Mouse (Mus musculus): ENCODE data around the gene Brf1.

Gene Brf1

DNA sequence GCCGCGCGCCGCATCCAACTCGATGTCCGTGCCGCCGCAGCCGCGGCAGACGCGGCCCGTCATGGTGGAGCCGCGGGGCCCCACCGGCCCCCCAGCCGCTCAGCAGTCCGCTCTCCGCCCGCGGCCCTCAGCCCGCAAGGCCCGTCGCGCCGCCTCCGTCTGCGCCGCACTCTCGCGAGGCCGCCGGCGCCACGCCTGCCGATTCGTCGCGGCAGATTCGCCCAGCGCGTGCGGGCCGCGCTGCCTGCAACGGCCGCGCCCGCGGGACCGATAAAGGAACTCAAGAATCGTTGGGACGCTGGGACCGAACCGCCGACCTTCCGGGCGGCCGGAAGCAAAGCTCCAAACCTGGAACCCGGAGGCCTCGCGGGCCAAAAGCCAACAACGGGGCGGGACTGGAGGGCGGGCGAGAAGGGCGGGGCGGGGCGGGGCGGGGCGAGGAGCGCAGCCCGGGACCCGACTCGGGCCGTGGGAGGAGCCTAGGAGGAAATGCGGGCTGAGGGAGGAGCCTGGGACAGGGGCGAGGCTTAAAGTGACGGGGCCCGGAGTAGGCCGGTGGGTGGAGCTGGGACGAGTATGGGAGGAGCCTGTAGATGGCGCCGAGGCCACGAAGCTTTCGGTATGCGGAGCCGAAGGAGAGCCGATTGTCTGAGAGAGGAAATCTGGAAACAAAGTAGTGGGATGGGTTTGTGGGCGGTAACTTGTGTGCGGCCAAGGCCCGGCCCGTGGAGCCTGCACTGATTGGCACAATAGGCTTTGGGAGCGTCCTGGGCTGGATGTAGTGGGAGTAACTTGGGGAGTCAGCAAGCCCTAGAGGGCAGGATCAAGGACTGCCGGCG is at the start of gene Brf1:
Gene Brf1, minus strand, starts transcription at position 411 of the 839 bp plus-strand sequence.
- peak; percentile 99 for DNase-seq (ENCODE audit: low read depth, low spot score)

DNA sequence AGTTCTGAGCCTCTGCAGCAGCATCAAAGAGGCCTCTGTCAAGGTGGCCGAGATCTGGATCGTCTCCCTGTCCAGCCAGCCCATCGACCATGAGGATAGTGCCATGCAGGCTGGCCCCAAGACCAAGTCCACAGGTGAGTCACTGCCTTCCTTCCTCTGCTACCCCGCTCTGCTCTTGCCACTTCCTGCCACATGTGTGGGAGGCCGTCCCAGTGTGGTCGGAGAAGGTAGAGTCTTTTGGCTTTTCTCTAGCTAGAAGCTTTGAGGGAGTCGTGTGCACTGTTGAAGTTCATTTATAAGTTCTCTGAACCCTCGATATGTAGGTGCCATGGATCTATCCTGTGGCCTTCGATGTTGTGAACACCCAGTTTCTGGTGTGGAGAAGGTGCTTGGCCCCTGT is 49.3 kb upstream of the Brf1 start:
- DNase-seq (ENCODE audit: low read depth, low spot score), result no peak

DNA sequence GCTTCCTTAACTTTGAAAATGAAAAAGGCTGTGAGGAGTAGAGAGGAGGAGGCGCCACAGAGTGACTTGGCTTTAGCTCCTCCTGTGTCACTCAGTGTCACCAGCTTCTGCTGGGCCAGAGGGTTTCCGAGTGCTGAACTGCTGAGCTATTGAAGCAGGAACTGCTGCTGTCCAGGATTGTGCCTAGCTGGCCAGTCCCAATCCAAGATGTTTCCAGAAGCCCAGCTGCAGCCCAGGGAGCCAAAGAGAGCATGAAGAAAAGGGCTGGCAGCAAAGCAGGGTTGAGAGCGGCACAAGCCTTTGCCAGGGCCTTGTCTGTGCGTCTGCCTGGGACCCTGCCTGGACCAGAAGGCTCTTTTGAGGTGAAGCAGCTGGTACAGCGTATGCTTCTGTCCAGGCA is 47.6 kb upstream of the Brf1 start:
- DNase-seq (ENCODE audit: low read depth, low spot score), result no peak

DNA sequence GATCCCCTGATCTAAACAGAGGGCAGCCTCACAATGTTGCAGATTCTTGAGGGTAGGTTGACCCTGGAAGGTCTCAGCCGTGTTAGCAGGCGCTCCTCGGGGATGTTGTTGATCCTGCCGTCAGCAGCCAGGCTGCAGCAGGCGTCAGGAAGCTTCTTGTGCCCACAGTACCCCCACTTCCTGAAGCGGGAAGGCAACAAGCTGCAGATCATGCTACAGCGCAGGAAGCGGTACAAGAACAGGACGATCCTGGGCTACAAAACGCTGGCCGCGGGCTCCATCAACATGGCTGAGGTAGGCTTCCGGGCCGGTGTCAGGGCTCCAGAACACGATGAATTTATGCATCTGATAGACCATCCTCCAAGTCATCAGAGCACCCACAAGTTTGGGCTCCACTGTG is 46.4 kb upstream of the Brf1 start:
- DNase-seq (ENCODE audit: low read depth, low spot score), result no peak

DNA sequence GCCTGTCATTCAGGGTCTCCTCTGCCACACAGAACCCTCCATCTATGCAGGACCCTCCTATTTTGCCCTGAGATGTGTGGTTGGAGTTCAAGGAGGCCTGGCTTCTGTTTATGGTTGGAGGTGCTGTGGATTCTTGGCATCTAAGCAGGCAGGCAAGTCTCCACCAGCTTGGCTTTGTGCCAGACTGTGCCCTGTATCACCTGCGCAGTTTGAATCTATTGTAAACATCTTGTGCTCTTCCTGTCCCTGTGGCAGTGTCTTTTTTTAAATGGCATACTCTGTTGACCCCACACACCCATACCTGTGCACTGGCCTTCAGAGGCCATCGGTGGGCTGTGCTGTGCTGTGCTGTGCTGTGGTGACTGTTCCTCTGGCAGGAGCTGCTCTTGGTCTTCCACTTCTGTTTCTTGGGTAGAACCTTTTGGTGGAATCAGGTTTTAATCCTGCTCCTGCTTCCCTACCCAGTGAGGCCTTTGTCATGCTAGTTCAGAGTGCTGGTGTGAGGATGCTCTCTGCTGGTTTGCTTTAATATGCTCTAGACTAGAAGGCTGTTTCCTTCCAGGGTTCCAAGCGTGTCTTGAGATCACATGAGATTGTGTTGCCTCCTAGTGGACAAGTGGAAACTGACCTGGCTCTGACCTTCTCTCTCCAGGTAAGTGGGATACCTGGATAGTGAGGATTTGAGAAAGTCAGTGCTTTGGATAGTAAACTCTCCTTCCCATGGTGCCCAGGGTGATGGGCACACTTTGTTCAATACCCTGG is 44.6 kb upstream of the Brf1 start:
- peak; percentile 27 for DNase-seq (ENCODE audit: low read depth, low spot score)

DNA sequence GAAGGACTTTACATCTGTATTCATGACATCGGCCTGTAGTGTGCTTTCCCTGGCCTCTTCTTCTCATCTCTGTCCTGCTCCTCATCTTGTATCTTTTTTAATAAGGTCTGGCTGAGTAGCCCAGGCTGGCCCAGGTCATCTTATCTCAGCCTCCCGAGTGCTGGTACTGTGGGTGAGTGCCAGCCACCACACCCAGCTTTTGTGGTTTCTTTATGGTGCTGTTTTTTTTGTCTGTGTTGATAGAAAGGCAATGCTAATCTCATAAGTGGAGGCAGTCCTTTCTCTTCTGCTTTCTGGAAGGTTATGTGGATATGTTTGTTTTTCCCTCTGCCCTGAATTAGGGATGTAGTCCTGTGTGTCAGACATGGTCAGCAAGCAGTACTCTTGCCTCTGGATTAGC is 42.0 kb upstream of the Brf1 start:
- no peak for DNase-seq (ENCODE audit: low read depth, low spot score)

DNA sequence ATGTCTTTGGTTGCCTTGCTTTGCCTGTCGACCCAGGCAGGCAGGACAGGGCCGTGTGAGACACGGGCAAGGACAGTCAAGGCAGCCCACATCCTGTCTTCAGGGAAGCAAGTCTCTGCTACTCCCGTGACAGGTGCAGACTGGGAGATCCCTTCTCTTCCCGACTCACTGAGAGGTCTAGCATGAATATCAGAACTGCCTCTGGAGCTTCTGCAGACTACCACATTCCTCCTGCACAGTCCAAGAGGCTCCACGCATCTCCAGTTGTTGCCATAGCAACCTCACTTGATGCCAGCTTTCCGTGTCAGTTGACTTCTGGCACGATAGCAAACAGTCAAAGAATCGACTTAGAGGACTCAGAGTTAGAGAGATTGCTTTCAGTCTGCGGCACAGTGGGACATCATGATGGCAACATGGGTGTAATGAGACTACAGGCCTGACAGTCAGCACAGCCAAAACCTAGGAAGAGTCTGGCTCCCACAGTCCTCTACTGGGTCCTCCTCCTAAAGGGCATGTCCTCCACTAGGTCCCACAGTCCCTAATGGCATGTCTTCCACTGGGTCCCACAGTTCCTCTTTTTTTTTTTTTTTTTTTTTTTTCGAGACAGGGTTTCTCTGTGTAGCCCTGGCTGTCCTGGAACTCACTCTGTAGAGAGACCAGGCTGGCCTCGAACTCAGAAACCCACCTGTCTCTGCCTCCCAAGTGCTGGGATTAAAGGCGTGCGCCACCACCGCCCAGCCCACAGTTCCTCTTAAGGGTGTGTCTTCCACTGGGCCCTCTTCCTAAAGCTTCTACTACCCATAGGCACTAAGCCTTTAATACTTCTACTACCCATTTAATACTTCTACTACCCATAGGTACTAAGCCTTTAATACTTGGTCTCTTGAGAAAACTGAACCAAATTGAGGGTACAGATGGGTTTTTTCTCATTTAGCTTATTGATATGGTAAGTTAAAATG is 41.3 kb upstream of the Brf1 start:
- DNase-seq (ENCODE audit: low read depth, low spot score), result peak; percentile 30

DNA sequence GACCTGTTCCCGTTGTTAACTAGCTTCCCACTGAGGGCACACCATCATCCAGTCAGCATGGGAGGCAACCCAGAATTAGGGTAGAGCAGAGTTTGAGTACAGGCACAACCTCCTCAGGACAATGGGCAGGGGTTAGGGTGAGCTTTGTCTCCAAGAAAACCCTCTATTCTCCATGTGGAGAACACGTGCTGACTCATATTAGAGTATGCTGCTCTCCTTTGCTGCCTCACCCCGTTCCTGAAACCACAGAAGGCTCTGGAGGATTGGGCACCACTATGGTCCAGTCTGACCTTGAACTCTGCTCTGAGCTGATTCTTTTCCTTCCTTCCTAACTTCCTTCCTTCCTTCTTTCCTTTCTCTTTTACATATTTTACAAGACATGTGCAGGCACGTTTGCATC is 37.9 kb upstream of the Brf1 start:
- DNase-seq (ENCODE audit: low read depth, low spot score), result no peak

DNA sequence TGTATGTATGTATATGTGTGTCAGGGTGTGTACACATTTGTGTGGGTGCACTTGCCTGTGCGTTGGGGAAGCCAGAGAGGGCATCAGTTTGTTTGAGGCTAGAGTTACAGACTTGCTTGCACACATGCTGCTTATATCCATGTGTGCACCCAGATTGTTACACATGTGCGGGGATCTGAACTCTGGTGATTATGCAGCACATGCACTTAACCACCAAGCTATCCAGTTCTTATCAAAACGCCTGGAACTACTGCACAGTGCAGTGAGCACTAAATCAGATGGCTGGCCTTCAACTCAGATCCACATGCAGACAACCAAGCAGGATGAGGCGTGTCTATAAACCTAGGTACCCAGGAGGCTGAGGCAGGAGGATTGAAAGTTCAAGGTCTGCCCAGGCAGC is 36.5 kb upstream of the Brf1 start:
- DNase-seq (ENCODE audit: low read depth, low spot score), result no peak

DNA sequence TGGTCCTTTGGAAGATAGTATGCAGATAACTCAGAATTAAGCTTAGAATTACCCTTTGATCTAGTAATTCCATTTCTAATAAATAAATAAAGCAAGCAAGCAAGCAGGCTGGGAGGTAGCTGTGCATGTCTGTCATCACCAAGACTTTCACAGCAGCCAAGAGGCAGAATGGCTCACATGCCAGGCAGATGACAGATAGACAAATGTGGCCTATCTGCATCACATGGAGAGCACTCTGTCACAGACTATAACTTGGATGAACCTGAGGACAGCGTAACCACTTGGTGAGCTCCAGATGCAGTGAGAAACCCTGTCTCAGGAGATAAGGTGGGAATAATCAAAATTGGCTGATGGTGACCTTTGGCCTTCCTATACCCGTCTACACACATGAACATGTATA is 34.6 kb upstream of the Brf1 start:
- DNase-seq (ENCODE audit: low read depth, low spot score), result no peak

DNA sequence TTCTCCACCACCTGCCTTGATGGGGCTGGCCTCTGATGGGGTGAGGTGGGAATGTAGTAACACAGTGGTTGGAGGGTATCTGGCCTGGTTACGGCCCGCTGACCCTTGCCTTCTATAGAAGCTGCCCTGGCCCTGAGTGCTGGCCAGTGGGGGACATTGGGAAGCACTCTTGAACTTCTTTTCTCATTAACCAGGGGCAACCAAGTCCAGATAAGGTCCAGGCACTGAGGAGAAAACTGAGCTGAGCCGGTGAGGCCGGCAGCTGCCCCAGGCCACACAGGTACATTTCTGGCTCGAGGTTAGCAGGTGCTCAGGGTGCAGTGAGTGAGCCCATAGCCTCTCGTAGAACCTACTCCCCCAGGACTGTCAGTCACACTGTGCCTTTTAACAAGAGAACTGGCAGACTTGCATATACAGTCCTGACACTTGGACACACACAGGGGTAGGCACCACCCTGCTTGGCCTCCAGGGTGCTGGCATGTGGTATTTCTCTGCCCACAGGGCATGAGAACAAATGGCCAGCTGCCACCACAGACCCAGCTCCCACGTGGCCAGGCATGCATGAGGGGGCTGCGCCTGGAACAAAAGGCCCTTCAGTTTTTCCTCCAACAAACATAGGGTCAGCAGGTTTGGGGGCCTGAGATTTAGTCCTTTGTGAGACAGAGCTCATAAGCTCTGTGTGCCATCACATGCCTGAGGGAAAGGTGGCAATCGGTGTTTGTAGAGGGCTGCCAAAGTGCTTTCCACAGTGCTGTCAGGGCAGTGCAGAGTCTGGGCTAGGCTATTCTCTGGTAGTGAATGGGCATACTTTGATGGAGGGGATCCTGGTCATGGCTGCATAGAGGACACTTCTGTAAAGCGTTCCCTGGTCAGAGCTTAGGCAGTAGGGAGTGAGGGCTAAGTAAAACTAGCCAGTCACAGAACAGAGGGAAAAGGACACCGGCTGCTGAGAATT is 32.1 kb upstream of the Brf1 start:
- no peak for DNase-seq (ENCODE audit: low read depth, low spot score)

DNA sequence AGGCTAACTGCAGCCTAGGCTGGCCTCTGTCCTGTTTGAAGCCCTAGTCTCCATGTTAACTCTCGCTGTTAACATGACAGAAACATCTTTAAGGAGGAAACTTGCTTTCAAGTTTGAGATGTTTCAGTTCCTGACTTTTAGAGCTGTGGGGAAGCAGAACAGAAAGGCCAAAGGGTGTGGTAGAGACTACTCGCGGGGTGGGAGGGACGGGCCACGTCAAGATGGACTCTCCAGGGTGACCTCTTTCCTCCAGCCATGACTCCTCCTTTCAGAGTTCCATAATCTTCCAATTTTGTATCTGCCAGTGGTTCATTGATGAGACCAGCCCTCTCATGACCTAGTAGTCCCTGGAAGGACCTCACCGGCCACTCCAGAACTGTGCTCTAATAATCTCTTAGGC is 30.9 kb upstream of the Brf1 start:
- no peak for DNase-seq (ENCODE audit: low read depth, low spot score)

DNA sequence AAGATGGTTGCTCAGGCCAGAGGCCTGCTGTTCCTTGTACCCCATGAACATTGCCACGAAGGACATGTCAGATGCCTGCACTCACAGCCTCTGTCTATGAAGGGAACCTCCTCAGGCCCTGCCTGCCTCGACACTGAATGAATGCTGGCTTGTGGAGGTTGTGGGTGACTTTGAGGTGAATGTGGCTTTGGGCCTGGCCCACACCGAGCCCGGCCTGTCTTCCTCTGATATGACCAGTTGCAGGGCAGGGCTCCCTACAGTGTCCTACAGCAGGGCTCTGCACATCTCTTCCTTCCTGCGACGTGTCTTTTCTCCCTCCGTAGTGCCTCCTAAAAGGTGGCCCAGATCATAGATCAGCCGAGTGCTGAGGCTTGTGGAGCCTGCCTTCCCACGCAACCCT is 30.5 kb upstream of the Brf1 start:
- DNase-seq (ENCODE audit: low read depth, low spot score), result no peak

DNA sequence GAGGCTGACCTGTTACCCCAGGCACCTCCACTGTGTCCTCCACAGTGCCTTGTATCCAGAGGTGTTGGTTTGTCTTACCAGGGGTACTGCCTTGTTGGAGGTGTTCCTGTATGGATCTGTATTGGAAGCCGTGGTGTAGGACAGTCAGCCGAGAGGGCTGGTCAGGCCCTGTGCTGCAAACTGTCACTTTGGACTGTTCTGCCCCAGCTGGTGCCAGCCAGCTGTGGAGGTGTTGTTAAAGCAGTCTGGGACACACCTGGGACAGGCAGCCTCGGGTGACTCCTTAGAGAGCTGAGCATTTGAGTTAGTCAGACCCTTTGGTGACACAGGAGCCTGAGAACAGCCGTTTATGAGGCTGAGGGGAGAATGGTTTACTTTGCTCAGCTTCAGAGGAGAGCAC is 29.5 kb upstream of the Brf1 start:
- DNase-seq (ENCODE audit: low read depth, low spot score), result no peak

DNA sequence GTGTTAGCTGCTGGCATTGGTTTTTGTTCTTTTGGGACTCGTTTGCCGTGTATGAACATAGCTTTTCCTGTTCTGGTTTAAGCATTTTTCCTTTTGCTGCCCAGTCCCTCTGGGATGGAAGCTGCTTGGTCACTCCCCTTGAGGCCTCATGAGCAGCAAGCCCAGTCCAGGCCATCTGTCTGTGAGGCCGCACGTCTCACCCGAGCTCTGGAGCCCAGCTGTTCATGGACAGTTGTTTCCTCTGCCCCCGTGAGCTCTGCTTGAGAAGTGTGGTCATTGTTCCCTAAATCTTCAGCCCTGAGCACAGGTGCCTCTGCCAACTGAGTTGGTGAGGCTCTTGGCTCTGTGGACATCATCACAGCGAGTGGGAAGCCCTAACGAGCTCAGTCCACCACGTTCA is 28.4 kb upstream of the Brf1 start:
- DNase-seq (ENCODE audit: low read depth, low spot score), result no peak

DNA sequence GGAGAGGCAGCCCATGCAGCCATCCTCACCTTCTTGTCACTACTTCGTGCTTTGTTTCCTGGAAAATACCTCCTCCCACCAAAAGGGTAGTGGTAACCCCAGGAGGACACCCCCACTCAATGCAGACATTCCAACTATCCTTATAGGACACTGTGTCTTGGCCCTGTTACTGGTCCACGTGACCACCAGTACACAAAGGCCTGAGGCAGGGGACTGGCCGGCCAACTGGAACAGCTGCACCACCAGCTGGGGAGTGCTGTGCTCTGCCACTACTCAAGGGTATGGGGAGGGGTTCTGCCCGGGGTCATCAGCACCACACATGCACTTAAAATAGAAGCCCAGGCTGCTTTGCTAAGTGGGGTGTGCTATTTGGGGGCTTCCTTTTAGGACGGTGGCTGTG is 27.6 kb upstream of the Brf1 start:
- no peak for DNase-seq (ENCODE audit: low read depth, low spot score)

DNA sequence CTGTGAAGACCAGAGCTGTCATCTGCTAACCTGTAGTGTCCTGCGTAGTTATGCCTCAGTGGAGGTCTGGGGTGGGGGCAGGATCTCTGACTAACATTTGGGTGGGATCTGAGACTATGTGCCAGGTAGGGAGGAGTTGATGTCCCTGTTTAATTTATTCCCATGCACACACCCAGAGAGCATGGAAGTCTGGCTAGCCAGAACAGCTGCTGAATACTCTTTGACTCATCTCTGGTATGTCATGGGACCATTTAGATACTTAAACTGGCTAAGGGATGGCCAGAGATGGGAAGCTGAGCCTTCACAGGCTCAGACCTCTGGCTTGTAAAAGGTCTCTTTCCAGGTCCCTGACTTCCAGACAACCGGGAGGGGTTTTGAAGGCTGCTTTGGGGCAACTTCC is 27.0 kb upstream of the Brf1 start:
- no peak for DNase-seq (ENCODE audit: low read depth, low spot score)

DNA sequence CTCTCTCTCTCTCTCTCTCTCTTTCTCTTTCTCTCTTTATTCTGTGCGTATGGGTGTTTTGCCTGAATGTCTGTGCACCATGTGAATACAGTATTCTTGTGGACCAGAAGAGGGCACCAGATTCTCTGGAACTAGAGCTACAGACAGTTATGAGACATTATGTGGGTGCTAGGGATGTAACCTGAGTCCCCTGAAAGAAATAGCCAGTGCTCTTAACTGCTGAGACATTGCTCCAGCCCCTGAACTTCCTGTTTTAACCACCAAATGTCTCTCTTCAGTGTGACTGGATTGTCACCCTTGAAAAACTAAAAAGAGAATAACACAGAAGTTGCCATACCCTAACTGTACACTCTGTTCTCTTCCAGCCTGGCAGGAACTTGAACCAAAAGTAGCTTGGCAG is 26.1 kb upstream of the Brf1 start:
- DNase-seq (ENCODE audit: low read depth, low spot score), result no peak

DNA sequence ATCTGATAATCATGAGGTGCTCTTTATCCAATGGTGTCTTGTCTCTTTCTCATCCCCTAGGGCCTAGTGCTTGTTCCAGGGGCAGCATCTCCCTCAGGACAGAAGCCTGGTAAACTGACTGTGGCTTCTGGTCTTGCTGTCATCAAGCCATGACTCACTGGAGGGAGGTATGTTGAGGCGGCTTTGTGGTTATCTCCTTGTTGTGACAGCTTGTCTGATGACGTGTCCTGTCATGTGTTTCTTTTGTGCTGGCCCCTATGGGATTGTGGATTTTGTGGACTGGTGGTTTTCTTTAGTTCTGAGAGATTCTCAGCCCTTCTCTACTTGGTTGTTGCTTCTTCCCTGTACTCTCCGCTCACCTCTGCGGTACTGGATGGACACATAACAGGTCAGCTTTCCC is 22.6 kb upstream of the Brf1 start:
- DNase-seq (ENCODE audit: low read depth, low spot score), result no peak

DNA sequence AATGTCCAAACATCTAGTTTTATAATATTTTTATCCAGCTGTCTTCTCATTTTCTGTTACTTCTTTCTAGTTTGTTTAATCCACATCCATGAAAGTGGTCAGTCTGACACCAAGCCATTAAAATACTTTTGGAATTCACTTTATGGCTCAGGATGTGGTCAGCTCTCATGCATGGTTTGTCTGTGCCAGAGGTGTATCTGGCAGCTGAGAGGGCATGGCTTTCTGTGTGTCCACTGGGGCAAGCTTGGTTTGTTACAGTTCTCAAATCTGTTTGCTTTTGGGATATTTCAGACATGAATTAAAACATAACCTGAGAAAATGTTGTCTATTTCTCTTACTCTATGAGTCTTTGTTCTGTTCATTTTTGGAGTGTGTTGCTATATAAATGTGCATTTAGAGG is 21.0 kb upstream of the Brf1 start:
- no peak for DNase-seq (ENCODE audit: low read depth, low spot score)

DNA sequence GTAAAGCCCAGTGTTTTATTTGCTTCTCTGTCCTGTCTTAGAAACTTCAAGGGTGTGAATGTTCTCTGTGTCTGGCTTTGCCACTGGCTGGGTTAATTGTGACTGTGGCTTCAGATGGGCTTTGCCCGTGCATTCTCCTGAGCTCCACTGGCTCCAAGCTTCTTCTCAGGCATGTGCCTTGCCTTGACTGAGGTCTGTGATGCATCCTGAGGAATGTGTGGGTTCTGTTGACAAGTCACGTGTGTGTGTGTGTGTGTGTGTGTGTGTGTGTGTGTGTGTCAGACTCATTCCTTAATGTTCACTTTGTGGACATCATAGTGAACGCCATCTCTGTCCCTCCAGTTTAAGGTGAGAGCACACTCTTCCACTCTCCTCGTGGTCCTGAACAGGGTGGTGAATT is 18.3 kb upstream of the Brf1 start:
- no peak for DNase-seq (ENCODE audit: low read depth, low spot score)
